In genomic region chr10:9888655-9889054, GRCm38 (mm10) we compare ENCODE assay signal across 13 mouse cellular contexts.
"Had no signal": no experiment of that assay in that cellular context is flagged by ENCODE, and none has a peak within 500 bp of the region (broad histone marks: within the 10 kb centered on the region; RNA-seq: fewer than 3 reads in every experiment).

No protein-coding gene starts in this region.

- H3K9me3 ChIP-seq: intestine, embryonic 15.5 days; limb, embryonic 10.5 days; liver, embryonic 12.5 days; lung, embryonic 15.5 days; midbrain, embryonic 13.5 days; stomach, embryonic 15.5 days had no signal

- H3K27me3 ChIP-seq: intestine, embryonic 15.5 days; liver, embryonic 12.5 days; lung, embryonic 15.5 days; midbrain, embryonic 13.5 days; stomach, embryonic 15.5 days had no signal

- H3K4me3 ChIP-seq: intestine, embryonic 15.5 days; layer of hippocampus, adult 2 months; limb, embryonic 10.5 days; liver, embryonic 12.5 days; lung, embryonic 15.5 days; midbrain, embryonic 13.5 days; stomach, embryonic 15.5 days had no signal

- H3K27ac ChIP-seq: intestine, embryonic 15.5 days; layer of hippocampus, adult 2 months; limb, embryonic 10.5 days; liver, embryonic 12.5 days; lung, embryonic 15.5 days; midbrain, embryonic 13.5 days; stomach, embryonic 15.5 days had no signal

- H3K36me3 ChIP-seq: lung, embryonic 15.5 days; midbrain, embryonic 13.5 days; stomach, embryonic 15.5 days had no signal

- DNase-seq: kidney, adult 18-20 months; kidney, postnatal 4 days; lung, postnatal 14 days; right cerebral cortex, postnatal 14 days; thymus, adult 2 months; thymus, postnatal 25 days had no signal

- H3K4me1 ChIP-seq: intestine, embryonic 15.5 days; limb, embryonic 10.5 days; liver, embryonic 12.5 days; lung, embryonic 15.5 days; midbrain, embryonic 13.5 days; stomach, embryonic 15.5 days had no signal
